Mouse (Mus musculus): Measurements from ENCODE around the gene Gpd1l. TPM values are rescaled to one million over a fixed set of nuclear protein-coding genes. Genes with fewer than 3 reads are reported as not detected.
"Not testable (repeated sequence)": the region's sequence is repeated elsewhere in the genome, so short reads cannot be mapped to it uniquely, and the experiment has no call there.

Gpd1l gene
- 27.4 and 30.3 TPM in 2 replicates for polyA plus RNA-seq (2012; rRNA removed)

- TF ChIP-seq CTCF (IDR thresholded peaks at IDR 0.05; ENCODE audit: borderline replicate concordance, extremely low read depth, insufficient read depth, insufficient read length) (no peak), POLR2A (IDR thresholded peaks at IDR 0.05; ENCODE audit: borderline replicate concordance, extremely low read depth, insufficient read depth, insufficient read length, poor library complexity, severe bottlenecking) (0 out of 2 replicates have a peak, but pooled peaks have one; percentile 12)
- DNase-seq (ENCODE audit: low read depth): peak; percentile 96
These were observed at the start of gene Gpd1l for GRCm38 (mm10) chr9:114933723-114934171. TSS of gene Gpd1l (minus strand) at chr9:114933987.

- TF ChIP-seq CTCF (IDR thresholded peaks at IDR 0.05; ENCODE audit: borderline replicate concordance, extremely low read depth, insufficient read depth, insufficient read length) (no peak), POLR2A (IDR thresholded peaks at IDR 0.05; ENCODE audit: borderline replicate concordance, extremely low read depth, insufficient read depth, insufficient read length, poor library complexity, severe bottlenecking) (no peak)
- DNase-seq (ENCODE audit: low read depth): peak; percentile 59
These were observed 49.0 kb upstream of the Gpd1l start, which contains the start of gene Rps27rt for GRCm38 (mm10) chr9:114982689-114983360. TSS of gene Rps27rt (minus strand) at chr9:114982739.

- no peak for DNase-seq (ENCODE audit: low read depth)
- TF ChIP-seq POLR2A (IDR thresholded peaks at IDR 0.05; ENCODE audit: borderline replicate concordance, extremely low read depth, insufficient read depth, insufficient read length, poor library complexity, severe bottlenecking) (no peak), CTCF (IDR thresholded peaks at IDR 0.05; ENCODE audit: borderline replicate concordance, extremely low read depth, insufficient read depth, insufficient read length) (no peak)
These were observed 46.2 kb upstream of the Gpd1l start for GRCm38 (mm10) chr9:114979969-114980368.

- DNase-seq (ENCODE audit: low read depth): peak; percentile 89
- TF ChIP-seq POLR2A (IDR thresholded peaks at IDR 0.05; ENCODE audit: borderline replicate concordance, extremely low read depth, insufficient read depth, insufficient read length, poor library complexity, severe bottlenecking) (peak; percentile 14; the same call in 1 of the 2 replicates), CTCF (IDR thresholded peaks at IDR 0.05; ENCODE audit: borderline replicate concordance, extremely low read depth, insufficient read depth, insufficient read length) (no peak)
These were observed 44.7 kb upstream of the Gpd1l start, which contains the start of gene Osbpl10 for GRCm38 (mm10) chr9:114978281-114979111. TSS of gene Osbpl10 (plus strand) at chr9:114978569.

DNA sequence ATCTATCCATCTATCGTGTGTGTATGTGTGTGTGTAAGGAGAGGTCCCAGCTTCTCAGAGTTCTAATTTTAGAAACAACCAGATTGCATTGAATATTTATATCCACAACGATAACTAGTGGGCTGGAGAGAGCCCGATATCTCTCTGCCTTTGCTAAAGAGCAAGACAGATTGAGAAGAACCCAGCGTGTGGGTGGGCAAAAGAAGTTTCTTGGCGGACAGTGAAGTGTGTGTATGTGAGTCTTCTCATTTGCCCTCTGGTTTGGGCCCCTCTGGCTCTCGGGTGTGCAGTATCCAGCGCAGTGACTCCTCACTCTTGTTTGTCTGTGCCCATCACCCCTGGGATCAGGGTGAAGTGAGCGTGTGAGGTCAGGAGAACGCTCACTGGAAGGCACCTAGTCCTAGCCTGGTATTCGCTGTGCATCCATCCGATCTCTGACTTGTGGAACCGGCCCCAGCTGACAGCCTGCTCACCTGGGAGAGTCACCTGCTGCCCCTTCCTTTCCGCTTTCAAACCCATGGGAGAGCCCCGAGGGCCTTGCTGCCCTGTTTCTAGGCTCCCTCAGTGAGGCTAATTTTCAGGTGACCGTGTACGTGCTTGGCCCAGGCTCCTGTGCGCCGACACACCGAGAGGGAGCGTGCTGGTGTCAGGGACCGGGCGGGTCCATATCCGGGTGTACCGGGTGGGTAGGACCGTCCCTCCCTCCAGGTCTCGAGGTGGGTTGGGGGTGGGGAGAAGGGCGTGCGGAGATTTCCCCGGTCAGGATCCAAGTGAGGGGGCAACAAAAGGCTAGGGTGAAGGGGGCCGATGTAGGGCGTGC is 43.9 kb upstream of the Gpd1l start:
- DNase-seq (ENCODE audit: low read depth): peak; percentile 37
- TF ChIP-seq POLR2A (IDR thresholded peaks at IDR 0.05; ENCODE audit: borderline replicate concordance, extremely low read depth, insufficient read depth, insufficient read length, poor library complexity, severe bottlenecking) (no peak), CTCF (IDR thresholded peaks at IDR 0.05; ENCODE audit: borderline replicate concordance, extremely low read depth, insufficient read depth, insufficient read length) (no peak)

GRCm38 (mm10) chr9:114966286-114966685 is 32.5 kb upstream of the Gpd1l start:
- not testable (repeated sequence) for DNase-seq (ENCODE audit: low read depth)

DNA sequence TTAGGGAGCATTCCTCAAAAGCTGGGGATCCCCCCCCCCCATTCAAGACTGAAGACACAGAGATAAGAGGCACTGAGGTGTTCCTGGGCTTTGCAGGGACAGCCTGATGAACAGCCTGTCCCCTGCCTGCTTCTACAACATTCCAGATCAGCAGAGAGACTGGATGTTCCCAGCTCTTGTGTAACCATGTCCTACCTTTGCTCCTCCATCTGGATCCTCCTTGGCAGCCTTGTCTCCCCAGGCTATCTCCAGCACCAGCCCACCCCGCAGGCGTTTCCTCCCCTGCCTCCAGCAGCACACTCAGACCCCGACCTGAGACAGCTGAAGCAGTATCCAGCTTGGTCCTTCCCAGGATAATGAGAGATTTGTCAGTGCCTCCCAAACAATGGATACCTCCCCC is 30.3 kb upstream of the Gpd1l start:
- no peak for DNase-seq (ENCODE audit: low read depth)
- TF ChIP-seq CTCF (IDR thresholded peaks at IDR 0.05; ENCODE audit: borderline replicate concordance, extremely low read depth, insufficient read depth, insufficient read length): no peak
- no peak for TF ChIP-seq POLR2A (IDR thresholded peaks at IDR 0.05; ENCODE audit: borderline replicate concordance, extremely low read depth, insufficient read depth, insufficient read length, poor library complexity, severe bottlenecking)

- no peak for DNase-seq (ENCODE audit: low read depth)
- TF ChIP-seq POLR2A (IDR thresholded peaks at IDR 0.05; ENCODE audit: borderline replicate concordance, extremely low read depth, insufficient read depth, insufficient read length, poor library complexity, severe bottlenecking): no peak
- TF ChIP-seq CTCF (IDR thresholded peaks at IDR 0.05; ENCODE audit: borderline replicate concordance, extremely low read depth, insufficient read depth, insufficient read length): no peak
These were observed 27.1 kb upstream of the Gpd1l start for GRCm38 (mm10) chr9:114960844-114961243.

GRCm38 (mm10) chr9:114960043-114960789 is 26.4 kb upstream of the Gpd1l start:
- DNase-seq (ENCODE audit: low read depth): no peak
- no peak for TF ChIP-seq CTCF (IDR thresholded peaks at IDR 0.05; ENCODE audit: borderline replicate concordance, extremely low read depth, insufficient read depth, insufficient read length)
- no peak for TF ChIP-seq POLR2A (IDR thresholded peaks at IDR 0.05; ENCODE audit: borderline replicate concordance, extremely low read depth, insufficient read depth, insufficient read length, poor library complexity, severe bottlenecking)

DNA sequence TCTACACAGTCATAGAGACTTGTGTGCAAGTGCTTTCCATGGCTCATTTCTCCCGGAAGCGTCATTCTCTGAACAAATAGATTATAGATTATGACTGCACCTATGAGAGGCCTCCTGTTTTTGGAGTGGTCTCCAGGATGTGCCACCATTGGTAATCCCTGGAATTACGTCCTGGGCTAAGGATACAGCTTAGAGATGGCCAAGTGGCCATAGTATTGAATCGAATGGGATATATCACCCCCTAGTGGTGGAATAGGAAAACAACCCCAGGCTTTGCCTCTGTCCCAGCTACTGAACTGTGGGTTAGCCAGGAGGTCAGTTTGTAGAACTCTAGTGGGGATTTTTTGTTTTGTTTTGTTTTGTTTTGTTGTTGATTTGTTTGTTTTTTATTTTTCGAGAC is 23.2 kb upstream of the Gpd1l start:
- DNase-seq (ENCODE audit: low read depth): peak; percentile 53
- TF ChIP-seq POLR2A (IDR thresholded peaks at IDR 0.05; ENCODE audit: borderline replicate concordance, extremely low read depth, insufficient read depth, insufficient read length, poor library complexity, severe bottlenecking): no peak
- TF ChIP-seq CTCF (IDR thresholded peaks at IDR 0.05; ENCODE audit: borderline replicate concordance, extremely low read depth, insufficient read depth, insufficient read length): peak; percentile 69; the same call in 1 of the 2 replicates
